Mouse (Mus musculus): ENCODE data around the gene AL731706.2. TPM values are rescaled to one million over a fixed set of nuclear protein-coding genes. Genes with fewer than 3 reads are reported as not detected.
"Not testable (repeated sequence)": the region's sequence is repeated elsewhere in the genome, so short reads cannot be mapped to it uniquely, and the experiment has no call there.

AL731706.2 gene
- total and polyA plus RNA-seq, 3 experiments, result 16.1 TPM; not detected in 2

DNA sequence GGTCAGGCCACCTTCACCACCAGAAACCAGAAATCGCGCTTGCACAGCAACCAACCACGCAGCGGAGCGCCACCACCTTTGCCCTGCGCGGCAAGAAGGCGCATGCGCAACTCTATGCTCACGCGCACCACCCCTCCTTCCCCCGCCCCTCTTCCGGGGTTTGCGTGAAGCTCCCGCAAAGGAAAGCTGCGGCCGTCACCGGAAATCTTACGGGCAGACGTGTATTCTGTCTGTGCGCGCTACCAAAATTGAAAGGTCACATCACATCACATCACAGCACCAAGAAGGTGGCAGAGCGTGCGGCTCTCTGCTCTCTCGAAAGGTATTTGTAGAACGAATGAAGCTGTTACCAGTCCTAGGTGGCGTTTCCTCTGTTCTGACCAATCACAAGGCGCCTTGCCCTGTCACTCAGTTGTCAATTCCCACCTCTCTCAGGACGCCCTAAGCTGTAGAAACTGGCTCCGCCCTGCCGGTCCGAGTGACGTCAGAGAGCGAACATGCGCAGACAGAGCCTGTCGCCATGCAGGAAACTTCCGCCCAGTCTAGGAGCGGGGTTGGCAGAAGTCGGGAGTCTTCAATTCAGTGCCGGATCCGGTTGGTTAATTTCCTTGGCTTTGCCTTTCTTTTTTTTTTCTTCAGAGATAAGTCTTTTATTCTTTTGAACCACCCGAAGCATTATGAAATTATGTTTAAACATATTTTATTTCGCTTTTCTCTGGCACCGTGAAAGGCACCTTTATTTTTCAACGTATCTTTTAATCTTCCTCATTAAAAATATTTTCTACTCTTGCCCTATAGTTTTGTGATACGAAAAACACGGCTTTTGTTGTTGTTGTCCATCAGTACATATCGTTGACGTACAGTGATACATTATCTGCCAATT is 5.8 kb upstream of the AL731706.2 start, which contains the start of the genes Slx4ip, AL731706.1 and Mkks:
Slx4ip (plus strand) TSS at position 151 of the 883 bp plus-strand sequence.
AL731706.1 (minus strand) TSS at position 322 of the 883 bp plus-strand sequence.
Mkks (minus strand) TSS at position 322 of the 883 bp plus-strand sequence.
- Histone ChIP-seq H3K36me3 (replicated peaks) (peaks cover 10% of the 10 kb centered on the region), H3K9me3 (replicated peaks) (no peaks in the 10 kb centered on the region), H3K4me3 (ENCODE audit: low read depth, low read length) (peak within 1 kb of the TSS; percentile 92), H3K27me3 (ENCODE audit: insufficient read depth, low read length) (no peaks in the 10 kb centered on the region), H3K4me1 (ENCODE audit: insufficient read depth, low read depth, low read length) (peaks cover 18% of the 10 kb centered on the region)
- DNase-seq (ENCODE audit: low spot score), result peak; percentile 90
- TF ChIP-seq POLR2AphosphoS5 (IDR thresholded peaks at IDR 0.05; ENCODE audit: insufficient replicate concordance, low read depth, low read length) (no peak), CTCF (IDR thresholded peaks at IDR 0.05; ENCODE audit: low read depth, low read length) (no peak), TAL1 (conservative IDR thresholded peaks at IDR 0.05; ENCODE audit: low read depth, low read length) (no peak), GATA2 (IDR thresholded peaks at IDR 0.05; ENCODE audit: borderline replicate concordance, low read depth, low read length) (no peak), GATA1 (IDR thresholded peaks at IDR 0.05; ENCODE audit: borderline replicate concordance, low read length) (no peak)
- peak; percentile 81 for ATAC-seq (ENCODE audit: extremely low read depth, insufficient number of reproducible peaks, low FRiP score, poor library complexity, severe bottlenecking)

DNA sequence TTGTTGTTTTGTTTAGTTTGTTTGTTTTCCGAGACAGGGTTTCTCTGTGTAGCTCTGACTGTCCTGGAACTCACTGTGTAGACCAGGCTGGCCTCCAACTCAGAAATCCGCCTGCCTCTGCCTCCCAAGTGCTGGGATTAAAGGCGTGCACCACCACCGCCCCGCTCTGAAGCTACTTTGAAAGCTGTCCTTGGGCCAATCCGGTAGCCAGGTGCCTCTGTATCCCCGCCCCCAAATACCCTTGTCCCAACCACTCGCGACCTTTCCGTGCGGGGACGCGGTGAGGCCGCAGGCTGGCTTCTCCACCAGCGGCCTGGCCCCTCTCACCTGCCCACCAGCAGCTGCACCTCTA is 5.2 kb upstream of the AL731706.2 start:
- peaks cover 14% of the 10 kb centered on the region for H3K36me3 ChIP-seq (replicated peaks)
- peaks cover 18% of the 10 kb centered on the region for H3K4me1 ChIP-seq (ENCODE audit: insufficient read depth, low read depth, low read length)
- H3K4me3 ChIP-seq (ENCODE audit: low read depth, low read length), result peak overlapping the region; percentile 92
- ATAC-seq (ENCODE audit: extremely low read depth, insufficient number of reproducible peaks, low FRiP score, poor library complexity, severe bottlenecking) (peak; percentile 37), DNase-seq (ENCODE audit: low spot score) (peak; percentile 63)
- not testable (repeated sequence) for H3K9me3 ChIP-seq (replicated peaks); H3K27me3 ChIP-seq (ENCODE audit: insufficient read depth, low read length)

DNA sequence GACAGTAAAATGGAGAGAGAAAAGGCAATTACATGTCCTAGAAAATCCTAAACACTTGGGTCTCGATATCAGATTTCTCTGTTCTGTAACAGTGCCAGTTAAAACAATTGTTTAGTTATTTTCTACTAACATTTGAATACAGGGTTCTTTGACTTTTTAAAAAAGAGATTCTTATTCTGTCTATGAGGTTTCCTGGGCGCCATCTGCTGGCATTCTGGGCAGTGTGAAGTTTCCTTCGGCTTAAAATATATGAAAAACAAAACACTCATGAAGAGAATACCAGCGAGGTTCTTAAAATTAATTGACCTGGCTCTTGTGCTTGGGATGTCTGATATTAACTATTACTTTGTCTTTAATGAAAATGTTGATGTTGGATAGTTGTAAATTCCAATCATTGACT is 1.4 kb upstream of the AL731706.2 start:
- Histone ChIP-seq H3K36me3 (replicated peaks) (peaks cover 43% of the 10 kb centered on the region), H3K27me3 (ENCODE audit: insufficient read depth, low read length) (no peaks in the 10 kb centered on the region), H3K4me3 (ENCODE audit: low read depth, low read length) (no peak overlapping the region), H3K9me3 (replicated peaks) (no peaks in the 10 kb centered on the region), H3K4me1 (ENCODE audit: insufficient read depth, low read depth, low read length) (peaks cover 7% of the 10 kb centered on the region; the same call in 1 of the 2 replicates)
- TF ChIP-seq TAL1 (conservative IDR thresholded peaks at IDR 0.05; ENCODE audit: low read depth, low read length), result no peak
- TF ChIP-seq CTCF (IDR thresholded peaks at IDR 0.05; ENCODE audit: low read depth, low read length), result no peak
- TF ChIP-seq POLR2AphosphoS5 (IDR thresholded peaks at IDR 0.05; ENCODE audit: insufficient replicate concordance, low read depth, low read length), result no peak
- TF ChIP-seq GATA2 (IDR thresholded peaks at IDR 0.05; ENCODE audit: borderline replicate concordance, low read depth, low read length), result no peak
- TF ChIP-seq GATA1 (IDR thresholded peaks at IDR 0.05; ENCODE audit: borderline replicate concordance, low read length), result no peak
- ATAC-seq (ENCODE audit: extremely low read depth, insufficient number of reproducible peaks, low FRiP score, poor library complexity, severe bottlenecking) (no peak), DNase-seq (ENCODE audit: low spot score) (no peak)

DNA sequence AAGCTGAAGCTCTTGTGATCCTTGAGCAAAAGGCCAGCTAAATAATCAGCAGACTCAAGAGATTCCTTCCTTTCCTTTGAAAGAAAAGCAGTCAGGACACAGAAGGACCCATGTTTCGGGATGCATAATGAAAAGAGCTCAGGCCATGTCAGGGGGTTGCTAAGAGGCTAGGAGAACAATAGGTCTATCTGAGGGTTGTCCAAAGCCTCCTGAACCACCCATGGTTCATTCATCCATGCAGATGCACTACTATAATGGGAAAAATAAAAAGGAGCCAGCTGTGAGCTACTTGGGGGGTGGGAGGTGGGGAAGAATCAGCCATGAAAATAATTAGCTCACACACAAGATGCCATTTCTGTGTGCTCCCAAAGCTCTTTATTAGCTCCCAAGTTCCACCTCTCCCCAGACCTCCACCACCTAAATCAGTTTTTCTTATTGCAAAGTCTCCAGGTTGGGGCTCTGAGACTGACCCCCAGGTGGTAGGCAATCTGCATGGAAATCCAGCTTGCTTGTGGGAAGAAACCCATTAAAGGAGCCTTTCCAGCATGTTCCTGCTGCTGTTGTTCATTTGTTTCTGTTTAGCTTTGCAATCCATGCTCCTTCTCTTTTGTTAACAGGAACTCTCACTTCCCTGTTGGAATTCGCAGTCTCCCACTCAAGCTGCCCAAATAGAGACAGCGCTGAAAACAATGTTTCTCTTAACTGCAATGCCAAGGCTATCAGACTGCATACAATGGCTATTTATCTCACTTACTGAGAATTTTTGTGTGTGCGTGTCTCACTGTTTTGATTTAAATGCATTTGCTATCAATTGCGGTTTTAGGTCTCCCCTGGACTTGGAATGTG is 30.7 kb downstream of the AL731706.2 start:
- no peak for TF ChIP-seq POLR2AphosphoS5 (IDR thresholded peaks at IDR 0.05; ENCODE audit: insufficient replicate concordance, low read depth, low read length)
- no peak for TF ChIP-seq GATA2 (IDR thresholded peaks at IDR 0.05; ENCODE audit: borderline replicate concordance, low read depth, low read length)
- no peak for TF ChIP-seq CTCF (IDR thresholded peaks at IDR 0.05; ENCODE audit: low read depth, low read length)
- TF ChIP-seq TAL1 (conservative IDR thresholded peaks at IDR 0.05; ENCODE audit: low read depth, low read length), result no peak
- no peak for TF ChIP-seq GATA1 (IDR thresholded peaks at IDR 0.05; ENCODE audit: borderline replicate concordance, low read length)
- no peaks in the 10 kb centered on the region for H3K27me3 ChIP-seq (ENCODE audit: insufficient read depth, low read length)
- no peak overlapping the region for H3K4me3 ChIP-seq (ENCODE audit: low read depth, low read length)
- no peak for ATAC-seq (ENCODE audit: extremely low read depth, insufficient number of reproducible peaks, low FRiP score, poor library complexity, severe bottlenecking)
- H3K9me3 ChIP-seq (replicated peaks), result no peaks in the 10 kb centered on the region
- no peaks in the 10 kb centered on the region for H3K36me3 ChIP-seq (replicated peaks)
- no peaks in the 10 kb centered on the region for H3K4me1 ChIP-seq (ENCODE audit: insufficient read depth, low read depth, low read length)
- no peak for DNase-seq (ENCODE audit: low spot score)

DNA sequence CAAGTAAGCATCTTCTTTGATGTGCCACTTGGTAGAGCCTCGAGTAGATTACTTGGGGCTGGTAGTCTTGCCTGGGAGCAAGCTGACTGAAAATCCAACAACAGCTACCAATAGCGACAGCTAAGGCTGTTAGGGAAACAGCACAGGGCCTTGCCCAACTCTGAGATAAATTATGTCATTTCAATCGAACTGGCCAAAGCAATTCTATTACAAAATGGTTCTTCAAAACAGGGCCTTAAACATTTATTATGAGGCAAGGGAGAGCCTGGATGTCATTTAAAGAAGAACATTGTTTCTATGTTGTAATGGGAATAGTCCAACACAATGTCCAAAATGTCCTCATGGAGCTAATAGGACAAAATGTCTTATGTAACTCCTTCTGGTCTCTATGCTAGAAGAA is 35.1 kb downstream of the AL731706.2 start:
- Histone ChIP-seq H3K4me1 (ENCODE audit: insufficient read depth, low read depth, low read length) (no peaks in the 10 kb centered on the region), H3K36me3 (replicated peaks) (no peaks in the 10 kb centered on the region), H3K9me3 (replicated peaks) (no peaks in the 10 kb centered on the region), H3K4me3 (ENCODE audit: low read depth, low read length) (no peak overlapping the region), H3K27me3 (ENCODE audit: insufficient read depth, low read length) (no peaks in the 10 kb centered on the region)
- ATAC-seq (ENCODE audit: extremely low read depth, insufficient number of reproducible peaks, low FRiP score, poor library complexity, severe bottlenecking) (no peak), DNase-seq (ENCODE audit: low spot score) (no peak)
- TF ChIP-seq GATA1 (IDR thresholded peaks at IDR 0.05; ENCODE audit: borderline replicate concordance, low read length) (no peak), POLR2AphosphoS5 (IDR thresholded peaks at IDR 0.05; ENCODE audit: insufficient replicate concordance, low read depth, low read length) (no peak), GATA2 (IDR thresholded peaks at IDR 0.05; ENCODE audit: borderline replicate concordance, low read depth, low read length) (no peak), CTCF (IDR thresholded peaks at IDR 0.05; ENCODE audit: low read depth, low read length) (no peak), TAL1 (conservative IDR thresholded peaks at IDR 0.05; ENCODE audit: low read depth, low read length) (no peak)

DNA sequence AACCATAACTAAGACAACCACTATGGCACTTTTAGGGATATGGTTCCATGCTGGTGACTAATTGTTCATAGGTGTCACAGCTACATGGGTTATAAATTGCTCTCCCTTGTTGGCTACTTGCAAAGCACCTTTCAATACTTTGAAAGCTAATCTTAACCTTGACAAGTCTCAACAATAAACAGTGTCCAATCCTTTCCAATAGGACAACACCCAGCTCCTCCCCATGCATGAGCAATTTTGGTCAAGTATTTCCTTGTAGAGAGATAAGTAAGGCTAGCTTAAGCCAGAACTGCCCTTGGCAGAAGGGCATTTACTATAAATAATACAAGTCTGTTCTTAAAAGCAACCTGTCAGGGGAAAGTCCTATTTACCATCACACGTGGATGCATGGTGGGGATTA is 47.5 kb downstream of the AL731706.2 start:
- Histone ChIP-seq H3K4me1 (ENCODE audit: insufficient read depth, low read depth, low read length) (no peaks in the 10 kb centered on the region), H3K4me3 (ENCODE audit: low read depth, low read length) (no peak overlapping the region), H3K9me3 (replicated peaks) (no peaks in the 10 kb centered on the region), H3K27me3 (ENCODE audit: insufficient read depth, low read length) (no peaks in the 10 kb centered on the region), H3K36me3 (replicated peaks) (no peaks in the 10 kb centered on the region)
- no peak for DNase-seq (ENCODE audit: low spot score)
- no peak for ATAC-seq (ENCODE audit: extremely low read depth, insufficient number of reproducible peaks, low FRiP score, poor library complexity, severe bottlenecking)
- TF ChIP-seq TAL1 (conservative IDR thresholded peaks at IDR 0.05; ENCODE audit: low read depth, low read length), result no peak
- TF ChIP-seq GATA2 (IDR thresholded peaks at IDR 0.05; ENCODE audit: borderline replicate concordance, low read depth, low read length), result no peak

All from G1E (cell line).